Mouse (Mus musculus) CD4-positive, CD25-positive, alpha-beta regulatory T cell (primary cell): ENCODE results near the gene Gm5926. TPM values are rescaled to one million over a fixed set of nuclear protein-coding genes. Genes with fewer than 3 reads are reported as not detected.

Experiments used
- polyA plus RNA-seq: library from polyadenylated mRNA; unstranded; fragments of 100-300 nt; shearing (Covaris generic); gene quantifications from one replicate; pipeline ENCODE4 v1.2.1, GENCODE M21; 2017

The Gm5926 gene
- polyA plus RNA-seq: not detected

GRCm38 (mm10) chrX:32650416-32650815, at the start of gene Gm5926:
TSS of gene Gm5926 (plus strand) at chrX:32650716.

Other genes with a start within 250 kb of the Gm5926 start
- gene Btbd35f1, start 90.7 kb upstream of the Gm5926 start, polyA plus RNA-seq: not detected
- not detected for gene Btbd35f21, start 75.4 kb downstream of the Gm5926 start, polyA plus RNA-seq
- not detected for gene Btbd35f30, start 243.9 kb downstream of the Gm5926 start, polyA plus RNA-seq